ENCODE assay signal across 1 mouse cellular context in genomic region chr17:13007730-13008425, GRCm38 (mm10).
TF ChIP-seq lines count a peak whose summit lies in the region.

No protein-coding gene starts in this region.

TF ChIP-seq in MEL, 35 proteins besides CTCF, POLR2A, EP300 and RAD21 (continued from another document):
- no peak for TF ChIP-seq E2F4 (IDR thresholded peaks at IDR 0.05; ENCODE audit: borderline replicate concordance, low read depth, low read length)
- TF ChIP-seq USF2 (IDR thresholded peaks at IDR 0.05; ENCODE audit: borderline replicate concordance in 1 of 2, insufficient read depth in 1 of 2, low read depth in 1 of 2, low read length in 2 of 2) = no peak
- TF ChIP-seq MYC (IDR thresholded peaks at IDR 0.05; ENCODE audit: low read depth, low read length) = peak; percentile 77; the same call in 1 of the 2 replicates
- TF ChIP-seq TAL1 (IDR thresholded peaks at IDR 0.05; ENCODE audit: low read length) = no peak
- TF ChIP-seq GATA1 (IDR thresholded peaks at IDR 0.05; ENCODE audit: low read depth, low read length) = no peak
- TF ChIP-seq MAX (IDR thresholded peaks at IDR 0.05; ENCODE audit: low read length) = peak; percentile 83
- no peak for TF ChIP-seq ZC3H11A (IDR thresholded peaks at IDR 0.05; ENCODE audit: low read depth, low read length)
- no peak for TF ChIP-seq MAFK (IDR thresholded peaks at IDR 0.05; ENCODE audit: borderline replicate concordance, low read depth, low read length)
- TF ChIP-seq ZMIZ1 (IDR thresholded peaks at IDR 0.05; ENCODE audit: low read depth, low read length) = peak; percentile 84; the same call in 1 of the 2 replicates
- TF ChIP-seq NELFE (IDR thresholded peaks at IDR 0.05; ENCODE audit: low read depth, low read length) = peak; percentile 90
- TF ChIP-seq GABPA (IDR thresholded peaks at IDR 0.05; ENCODE audit: low read depth, low read length) = no peak
- no peak for TF ChIP-seq JUND (IDR thresholded peaks at IDR 0.05; ENCODE audit: low read depth, low read length)
- TF ChIP-seq UBTF (IDR thresholded peaks at IDR 0.05; ENCODE audit: borderline replicate concordance, insufficient read depth, low read depth, low read length) = no peak
- peak; percentile 90 for TF ChIP-seq MXI1 (IDR thresholded peaks at IDR 0.05; ENCODE audit: low read depth, low read length)
- TF ChIP-seq RCOR1 (IDR thresholded peaks at IDR 0.05; ENCODE audit: low read depth, low read length) = no peak
- TF ChIP-seq TCF12 (IDR thresholded peaks at IDR 0.05; ENCODE audit: low read depth, low read length) = peak; percentile 63
- peak; percentile 100 for TF ChIP-seq CHD1 (IDR thresholded peaks at IDR 0.05; ENCODE audit: low read depth, low read length)
- no peak for TF ChIP-seq MYB (IDR thresholded peaks at IDR 0.05; ENCODE audit: low read depth, low read length)
- peak; percentile 79 for TF ChIP-seq HCFC1 (IDR thresholded peaks at IDR 0.05; ENCODE audit: low read depth, low read length)
- no peak for TF ChIP-seq USF1 (IDR thresholded peaks at IDR 0.05; ENCODE audit: low read depth, low read length)
- TF ChIP-seq TBP (IDR thresholded peaks at IDR 0.05; ENCODE audit: low read depth, low read length) = peak; percentile 87
- peak; percentile 25; the same call in 1 of the 2 replicates for TF ChIP-seq ETS1 (IDR thresholded peaks at IDR 0.05; ENCODE audit: low read depth, low read length)
- TF ChIP-seq SIN3A (IDR thresholded peaks at IDR 0.05; ENCODE audit: low read length) = peak; percentile 91
- TF ChIP-seq ZNF384 (IDR thresholded peaks at IDR 0.05; ENCODE audit: low read depth, low read length) = no peak
- 0 out of 2 replicates have a peak, but pooled peaks have one; percentile 7 for TF ChIP-seq NRF1 (IDR thresholded peaks at IDR 0.05; ENCODE audit: insufficient read depth, low read depth, low read length, poor library complexity, severe bottlenecking)
- no peak for TF ChIP-seq MEF2A (IDR thresholded peaks at IDR 0.05; ENCODE audit: extremely low read depth, insufficient replicate concordance, low read depth, low read length, poor library complexity, severe bottlenecking)
- peak; percentile 89 for TF ChIP-seq POLR2AphosphoS2 (IDR thresholded peaks at IDR 0.05; ENCODE audit: low read length)
- TF ChIP-seq BHLHE40 (IDR thresholded peaks at IDR 0.05; ENCODE audit: borderline replicate concordance, low read depth, low read length) = peak; percentile 33; the same call in 1 of the 2 replicates
- no peak; the same call in 1 of the 2 replicates for TF ChIP-seq KAT2A (conservative IDR thresholded peaks at IDR 0.05; ENCODE audit: low read depth, low read length)
- no peak for TF ChIP-seq SMC3 (IDR thresholded peaks at IDR 0.05; ENCODE audit: low read depth, low read length)
- TF ChIP-seq ELF1 (IDR thresholded peaks at IDR 0.05; ENCODE audit: low read depth, low read length) = no peak; the same call in 1 of the 2 replicates
